Mouse (Mus musculus) testis, adult 2 months (tissue): ENCODE measurements around the gene Gm49333. TPM values are rescaled to one million over a fixed set of nuclear protein-coding genes. Genes with fewer than 3 reads are reported as not detected.

Source experiments
- H3K27ac ChIP-seq: fragments of 200-500 bp; 2 replicates; pipeline ENCODE4 v1.5.1; 2012; ENCODE audit warnings: low read depth, low read length; ENCODE audit not compliant: control insufficient read depth, insufficient read depth
- H3K27me3 ChIP-seq: fragments of 200-500 bp; 2 replicates; pipeline ENCODE4 v1.6.1; 2012; ENCODE audit warnings: mild to moderate bottlenecking, low read length, moderate library complexity; ENCODE audit not compliant: control insufficient read depth, insufficient read depth
- H3K36me3 ChIP-seq: fragments of 200-500 bp; 2 replicates; pipeline ENCODE4 v1.6.1; 2012; ENCODE audit warnings: mild to moderate bottlenecking, low read length; ENCODE audit not compliant: control insufficient read depth, insufficient read depth
- H3K4me1 ChIP-seq: fragments of 200-500 bp; 2 replicates; pipeline ENCODE4 v1.6.1; 2012; ENCODE audit warnings: low read length; ENCODE audit not compliant: control insufficient read depth, insufficient read depth
- H3K4me3 ChIP-seq: fragments of 200-500 bp; 2 replicates; pipeline ENCODE4 v1.5.1; 2012; ENCODE audit warnings: low read depth, mild to moderate bottlenecking, low read length, moderate library complexity, mixed read lengths; ENCODE audit not compliant: control insufficient read depth
- CTCF ChIP-seq: fragments of 200-500 bp; IDR thresholded peaks from 2 replicates; pipeline ENCODE4 v1.5.1; 2012; ENCODE audit warnings: low read depth, mild to moderate bottlenecking, inconsistent platforms, low read length, moderate library complexity; ENCODE audit not compliant: control insufficient read depth, insufficient read depth, insufficient replicate concordance
- POLR2A ChIP-seq: fragments of 200-500 bp; IDR thresholded peaks from 2 replicates; pipeline ENCODE4 v1.6.1; 2012; ENCODE audit warnings: low read depth, mild to moderate bottlenecking, inconsistent platforms, low read length, moderate library complexity; ENCODE audit not compliant: control insufficient read depth
- polyA plus RNA-seq: library from polyadenylated mRNA; depleted of rRNA; stranded (reverse); fragments of >200 nt; gene quantifications from 2 replicates; pipeline ENCODE4 v1.2.3, GENCODE M21; 2012

Gm49333 gene
- polyA plus RNA-seq, 1 experiment, result 0.15 TPM

GRCm38 (mm10) chr16:20595060-20595673 is 16.2 kb upstream of the Gm49333 start:
- Histone ChIP-seq H3K36me3 (no peaks in the 10 kb centered on the region), H3K27ac (no peak overlapping the region), H3K4me1 (peaks cover 5% of the 10 kb centered on the region), H3K4me3 (no peak overlapping the region), H3K27me3 (no peaks in the 10 kb centered on the region)
- TF ChIP-seq POLR2A, result no peak
- TF ChIP-seq CTCF, result no peak

- H3K4me3 ChIP-seq, result no peak overlapping the region
- H3K4me1 ChIP-seq, result peaks cover 5% of the 10 kb centered on the region
- H3K27ac ChIP-seq, result no peak overlapping the region
- H3K36me3 ChIP-seq, result no peaks in the 10 kb centered on the region
- H3K27me3 ChIP-seq, result no peaks in the 10 kb centered on the region
- TF ChIP-seq POLR2A (no peak), CTCF (no peak)
These were observed 15.7 kb upstream of the Gm49333 start for GRCm38 (mm10) chr16:20595737-20596136.

GRCm38 (mm10) chr16:20596687-20597441 is 14.5 kb upstream of the Gm49333 start:
- Histone ChIP-seq H3K27ac (no peak overlapping the region), H3K4me3 (no peak overlapping the region), H3K36me3 (no peaks in the 10 kb centered on the region), H3K27me3 (no peaks in the 10 kb centered on the region), H3K4me1 (peaks cover 3% of the 10 kb centered on the region; the same call in 1 of the 2 replicates)
- no peak for TF ChIP-seq POLR2A
- no peak for TF ChIP-seq CTCF

GRCm38 (mm10) chr16:20600511-20600910 is 10.9 kb upstream of the Gm49333 start:
- Histone ChIP-seq H3K4me3 (no peak overlapping the region), H3K27ac (no peak overlapping the region), H3K36me3 (no peaks in the 10 kb centered on the region), H3K4me1 (peaks cover 4% of the 10 kb centered on the region; the same call in 1 of the 2 replicates), H3K27me3 (no peaks in the 10 kb centered on the region)
- TF ChIP-seq CTCF (no peak), POLR2A (no peak)

DNA sequence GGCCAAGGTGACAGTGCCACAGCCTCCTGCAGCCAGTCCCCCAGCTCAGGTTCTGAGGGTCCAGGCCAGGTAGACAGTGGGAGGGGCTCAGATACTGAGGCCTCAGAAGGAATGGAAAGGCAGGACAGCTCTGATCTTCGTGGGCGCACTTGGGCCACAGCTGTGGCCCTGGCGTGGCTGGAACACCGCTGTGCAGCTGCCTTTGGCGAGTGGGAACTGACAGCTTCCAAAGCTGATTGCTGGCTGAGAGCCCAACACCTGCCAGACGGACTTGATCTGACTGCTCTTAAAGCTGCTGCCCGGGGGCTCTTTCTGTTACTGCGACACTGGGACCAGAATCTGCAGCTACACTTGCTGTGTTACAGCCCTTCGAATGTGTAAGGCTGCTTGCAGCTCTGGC is 6.7 kb upstream of the Gm49333 start:
- peaks cover 4% of the 10 kb centered on the region; the same call in 1 of the 2 replicates for H3K4me1 ChIP-seq
- no peak overlapping the region for H3K27ac ChIP-seq
- H3K36me3 ChIP-seq, result peaks cover 3% of the 10 kb centered on the region; the same call in 1 of the 2 replicates
- H3K4me3 ChIP-seq, result no peak overlapping the region
- no peaks in the 10 kb centered on the region for H3K27me3 ChIP-seq
- TF ChIP-seq POLR2A (no peak), CTCF (no peak)

DNA sequence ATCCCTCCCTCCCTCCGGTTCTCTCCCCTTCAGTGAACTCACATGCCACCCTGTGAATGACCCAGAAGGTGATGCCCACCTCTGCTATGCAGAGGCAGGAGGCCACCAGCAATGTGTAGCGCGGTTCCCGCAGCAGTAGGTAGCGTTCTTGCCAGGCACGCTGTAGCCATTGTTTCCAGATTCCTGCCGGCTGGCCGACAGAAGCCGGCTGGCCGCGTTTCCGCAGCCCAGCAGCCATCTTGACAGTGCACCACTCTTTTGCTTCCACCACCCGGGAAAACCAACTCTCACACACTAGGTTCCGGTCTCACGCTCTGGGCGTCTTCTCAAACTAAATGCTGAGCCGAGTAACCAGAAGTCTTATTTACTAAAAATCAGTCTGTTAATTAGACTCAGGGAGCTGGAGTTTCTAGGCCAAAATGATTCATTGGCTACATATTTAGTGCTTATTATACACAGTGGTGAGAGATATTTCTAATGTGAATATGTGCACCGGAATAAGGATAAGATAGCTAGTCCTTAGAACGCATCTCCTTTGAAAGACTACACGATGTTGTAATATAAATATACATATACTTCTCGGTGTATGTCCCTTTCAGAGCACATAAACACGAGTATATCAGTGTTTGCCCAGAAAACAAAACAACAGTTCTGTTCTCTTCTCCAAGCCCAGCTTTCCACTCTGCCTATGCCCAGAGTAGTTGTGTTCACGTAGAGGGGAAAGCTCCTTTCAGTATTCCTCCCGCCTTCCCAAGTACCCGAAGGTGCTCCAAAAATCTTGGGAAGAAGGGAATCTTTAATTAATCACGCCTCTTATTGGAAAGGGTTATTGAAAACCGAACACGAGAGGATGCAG is 681 bp upstream of the Gm49333 start:
- Histone ChIP-seq H3K36me3 (peaks cover 3% of the 10 kb centered on the region; the same call in 1 of the 2 replicates), H3K4me3 (peak overlapping the region; percentile 98), H3K4me1 (peaks cover 10% of the 10 kb centered on the region), H3K27me3 (no peaks in the 10 kb centered on the region), H3K27ac (peak overlapping the region; percentile 84)
- TF ChIP-seq POLR2A, result peak; percentile 93
- 0 out of 2 replicates have a peak, but pooled peaks have one; percentile 9 for TF ChIP-seq CTCF
